Mouse (Mus musculus) neural tube, embryonic 14.5 days (tissue): ENCODE measurements at regions not wholly inside any gene's neighbourhood (a gene's known extent, or its start where the extent isn't known, plus 50 kb on each side); places are given as distances from the start of the nearest gene placed in this dataset.

Experiments used
- ATAC-seq: fragments of 200-750 bp; cut with Nextera tagmentation; 2 replicates; pipeline ENCODE4 v1.8.0; 2017; ENCODE audit warnings: low read depth, mild to moderate bottlenecking, moderate TSS enrichment, moderate library complexity
- H3K27ac ChIP-seq: fragments of 300-500 bp; sonication (generic); 2 replicates; pipeline ENCODE4 v1.5.1; 2014; ENCODE audit warnings: low read depth, mild to moderate bottlenecking, control low read depth, low read length, moderate library complexity, mixed read lengths
- H3K27me3 ChIP-seq: fragments of 300-500 bp; sonication (generic); 2 replicates; pipeline ENCODE4 v1.6.1; 2014; ENCODE audit warnings: low read length; ENCODE audit not compliant: control insufficient read depth, insufficient read depth
- H3K36me3 ChIP-seq: fragments of 300-500 bp; sonication (generic); 2 replicates; pipeline ENCODE4 v1.6.1; 2014; ENCODE audit warnings: low read length, mixed read lengths; ENCODE audit not compliant: control insufficient read depth, insufficient read depth
- H3K4me1 ChIP-seq: fragments of 300-500 bp; sonication (generic); 2 replicates; pipeline ENCODE4 v1.6.1; 2014; ENCODE audit warnings: low read length; ENCODE audit not compliant: control insufficient read depth, insufficient read depth
- H3K4me2 ChIP-seq: fragments of 300-500 bp; sonication (generic); 2 replicates; pipeline ENCODE4 v1.6.1; 2014; ENCODE audit warnings: mild to moderate bottlenecking, low read depth, low read length, control low read depth
- H3K4me3 ChIP-seq: fragments of 300-500 bp; sonication (generic); 2 replicates; pipeline ENCODE4 v1.5.1; 2014; ENCODE audit warnings: low read depth, low read length, control low read depth, mixed read lengths
- H3K9ac ChIP-seq: fragments of 300-500 bp; sonication (generic); replicated peaks from 2 replicates; pipeline ENCODE4 v1.6.1; 2014; ENCODE audit warnings: low read depth, mild to moderate bottlenecking, control low read depth, low read length, mixed read lengths
- H3K9me3 ChIP-seq: fragments of 300-500 bp; sonication (generic); 2 replicates; pipeline ENCODE4 v1.6.1; 2016; ENCODE audit warnings: low read length; ENCODE audit not compliant: control insufficient read depth
- WGBS: fragments of 180-500 bp; shearing (Covaris S2); extraction: QIAGEN DNeasy Blood & Tissue Kit; methylation state at CpG from one replicate; pipeline ENCODE4 v1.1.7; 2014; 5-methylcytosine and 5-hydroxymethylcytosine counted together

- 88% methylated on average over 1 of the region's 1 CpGs for WGBS
- Histone ChIP-seq H3K4me2 (no peak overlapping the region), H3K27ac (no peak overlapping the region), H3K9me3 (no peaks in the 10 kb centered on the region), H3K9ac (no peak overlapping the region), H3K4me1 (no peaks in the 10 kb centered on the region), H3K36me3 (no peaks in the 10 kb centered on the region), H3K4me3 (no peak overlapping the region), H3K27me3 (no peaks in the 10 kb centered on the region)
- ATAC-seq, result no peak
Observed at GRCm38 (mm10) chr11:7348601-7349000, 134.9 kb upstream of the Igfbp3 start.

GRCm38 (mm10) chr11:7337826-7338225 lies 124.1 kb upstream of the Igfbp3 start:
- Histone ChIP-seq H3K27me3 (no peaks in the 10 kb centered on the region), H3K36me3 (no peaks in the 10 kb centered on the region)

GRCm38 (mm10) chr11:7317409-7317970 lies 103.8 kb upstream of the Igfbp3 start:
- no peak overlapping the region for H3K4me3 ChIP-seq
- H3K27ac ChIP-seq, result no peak overlapping the region
- no peaks in the 10 kb centered on the region for H3K4me1 ChIP-seq
- WGBS, result 43% methylated on average over 3 of the region's 3 CpGs
- H3K9me3 ChIP-seq, result no peaks in the 10 kb centered on the region
- ATAC-seq, result no peak
- no peak overlapping the region for H3K9ac ChIP-seq
- H3K27me3 ChIP-seq, result no peaks in the 10 kb centered on the region
- H3K36me3 ChIP-seq, result no peaks in the 10 kb centered on the region
- H3K4me2 ChIP-seq, result no peak overlapping the region

More at GRCm38 (mm10) chr11:7337826-7338225, 124.1 kb upstream of the Igfbp3 start:
- H3K9me3 ChIP-seq, result no peaks in the 10 kb centered on the region; the same call in 1 of the 2 replicates
- no peak overlapping the region for H3K4me3 ChIP-seq
- no peak overlapping the region for H3K4me2 ChIP-seq
- H3K27ac ChIP-seq, result no peak overlapping the region
- no peak for ATAC-seq
- H3K4me1 ChIP-seq, result no peaks in the 10 kb centered on the region
- H3K9ac ChIP-seq, result no peak overlapping the region

GRCm38 (mm10) chr11:7296252-7296651 lies 82.5 kb upstream of the Igfbp3 start:
- Histone ChIP-seq H3K36me3 (no peaks in the 10 kb centered on the region), H3K27ac (no peak overlapping the region), H3K9ac (no peak overlapping the region), H3K9me3 (no peaks in the 10 kb centered on the region), H3K4me2 (no peak overlapping the region), H3K4me3 (no peak overlapping the region), H3K4me1 (no peaks in the 10 kb centered on the region), H3K27me3 (no peaks in the 10 kb centered on the region)
- no peak for ATAC-seq

- H3K9ac ChIP-seq, result no peak overlapping the region
- WGBS, result 89% methylated on average over 8 of the region's 8 CpGs
- no peaks in the 10 kb centered on the region for H3K9me3 ChIP-seq
- H3K4me2 ChIP-seq, result no peak overlapping the region
- no peak overlapping the region for H3K27ac ChIP-seq
- no peaks in the 10 kb centered on the region for H3K36me3 ChIP-seq
- no peaks in the 10 kb centered on the region for H3K4me1 ChIP-seq
- H3K4me3 ChIP-seq, result no peak overlapping the region
- no peak for ATAC-seq
- H3K27me3 ChIP-seq, result no peaks in the 10 kb centered on the region
Observed at GRCm38 (mm10) chr11:7289242-7289938, 75.7 kb upstream of the Igfbp3 start.

GRCm38 (mm10) chr11:7284836-7285490 lies 71.2 kb upstream of the Igfbp3 start:
- Histone ChIP-seq H3K27me3 (no peaks in the 10 kb centered on the region), H3K4me1 (no peaks in the 10 kb centered on the region), H3K4me2 (no peak overlapping the region), H3K36me3 (no peaks in the 10 kb centered on the region), H3K9me3 (no peaks in the 10 kb centered on the region), H3K4me3 (no peak overlapping the region), H3K27ac (no peak overlapping the region), H3K9ac (no peak overlapping the region)
- WGBS, result 55% methylated on average over 4 of the region's 4 CpGs
- no peak for ATAC-seq

- no peak overlapping the region for H3K4me2 ChIP-seq
- H3K4me3 ChIP-seq, result no peak overlapping the region
- H3K9me3 ChIP-seq, result no peaks in the 10 kb centered on the region
- no peaks in the 10 kb centered on the region for H3K27me3 ChIP-seq
- 91% methylated on average over 3 of the region's 3 CpGs for WGBS
- no peak overlapping the region for H3K9ac ChIP-seq
- no peaks in the 10 kb centered on the region for H3K36me3 ChIP-seq
- ATAC-seq, result no peak
- no peak overlapping the region for H3K27ac ChIP-seq
- H3K4me1 ChIP-seq, result no peaks in the 10 kb centered on the region
Observed at GRCm38 (mm10) chr11:7282981-7283380, 69.3 kb upstream of the Igfbp3 start.

- no peaks in the 10 kb centered on the region for H3K9me3 ChIP-seq
- H3K27ac ChIP-seq, result no peak overlapping the region
- no peak overlapping the region for H3K4me2 ChIP-seq
- H3K36me3 ChIP-seq, result no peaks in the 10 kb centered on the region
- 91% methylated on average over 2 of the region's 2 CpGs for WGBS
- no peak for ATAC-seq
- H3K9ac ChIP-seq, result no peak overlapping the region
- no peak overlapping the region for H3K4me3 ChIP-seq
- H3K27me3 ChIP-seq, result no peaks in the 10 kb centered on the region
- no peaks in the 10 kb centered on the region for H3K4me1 ChIP-seq
Observed at GRCm38 (mm10) chr11:7282188-7282587, 68.5 kb upstream of the Igfbp3 start.

- Histone ChIP-seq H3K27me3 (no peaks in the 10 kb centered on the region), H3K9me3 (no peaks in the 10 kb centered on the region), H3K4me1 (no peaks in the 10 kb centered on the region), H3K4me3 (no peak overlapping the region), H3K4me2 (no peak overlapping the region), H3K9ac (no peak overlapping the region), H3K27ac (no peak overlapping the region), H3K36me3 (no peaks in the 10 kb centered on the region)
- ATAC-seq, result no peak
- 25% methylated on average over 2 of the region's 2 CpGs for WGBS
Observed at GRCm38 (mm10) chr11:7281656-7282055, 67.9 kb upstream of the Igfbp3 start.
